Mouse (Mus musculus) gastrocnemius, adult 8-10 months (tissue): ENCODE measurements around the gene Cd83. TPM values are rescaled to one million over a fixed set of nuclear protein-coding genes. Genes with fewer than 3 reads are reported as not detected.

ENCODE experiments used
- DNase-seq, 2 experiments: peaks; one replicate each; pipeline ENCODE4 v3.0.0; 2022; ENCODE audit warnings: low spot score in 2 of 2
- total RNA-seq, 4 experiments: library from RNA; stranded (reverse); gene quantifications; 2 replicates each; pipeline ENCODE4 v1.2.4; 2022

Cd83 gene
- total RNA-seq = 1 to 10 TPM in 1 of 4 experiments, under 1 TPM in 3; 0.22 to 1.2 (median 0.69) TPM

DNA sequence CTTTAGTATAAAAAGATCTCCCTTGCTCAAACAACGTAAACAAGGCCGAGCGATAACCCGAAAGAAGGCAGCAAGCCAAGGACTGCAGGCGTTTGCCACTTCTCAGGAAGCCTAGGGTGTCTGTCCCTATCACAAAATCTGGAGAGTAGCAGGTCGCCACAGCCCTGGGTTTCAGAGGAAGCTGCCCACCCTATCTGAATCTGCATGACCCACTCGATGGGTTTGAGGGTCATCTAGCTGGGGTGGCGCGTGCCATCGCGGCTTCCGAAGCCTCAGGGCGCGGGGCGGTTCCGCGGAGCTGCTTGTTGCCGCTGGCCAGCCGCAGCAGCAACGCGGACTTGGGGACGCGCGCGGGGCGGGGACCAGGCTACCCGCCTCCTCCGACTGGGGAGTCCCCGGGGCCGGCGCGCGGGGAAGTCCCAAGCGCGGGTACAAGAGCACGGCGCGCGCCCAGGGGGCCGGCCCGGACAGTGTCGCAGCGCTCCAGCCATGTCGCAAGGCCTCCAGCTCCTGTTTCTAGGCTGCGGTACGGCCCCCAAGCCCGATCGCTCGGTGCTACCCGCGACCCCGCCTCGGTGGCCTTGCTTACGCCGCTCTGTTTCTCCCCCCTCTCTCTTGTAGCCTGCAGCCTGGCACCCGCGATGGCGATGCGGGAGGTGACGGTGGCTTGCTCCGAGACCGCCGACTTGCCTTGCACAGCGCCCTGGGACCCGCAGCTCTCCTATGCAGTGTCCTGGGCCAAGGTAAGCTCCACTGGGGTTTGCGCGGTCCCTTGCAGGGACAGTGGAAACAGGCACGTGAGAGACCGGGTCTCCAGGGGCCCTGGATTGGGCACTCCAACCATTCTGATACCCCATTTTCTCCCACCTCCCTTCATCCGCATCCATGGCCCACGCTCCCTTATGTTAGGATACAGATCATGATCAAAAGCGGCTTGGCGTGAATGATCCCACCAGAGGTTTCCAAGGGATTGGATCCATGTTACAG, at the start of gene Cd83:
Gene Cd83 (plus strand): TSS at position 51 of the 987 bp plus-strand sequence.
- peak; percentile 54 to 56 for DNase-seq

GRCm38 (mm10) chr13:43739598-43740275, 44.8 kb upstream of the Cd83 start:
- peak; percentile 22 to 48 for DNase-seq

GRCm38 (mm10) chr13:43740276-43740608, 44.3 kb upstream of the Cd83 start:
- no peak for DNase-seq

- DNase-seq = no peak
These were observed 41.9 kb upstream of the Cd83 start for GRCm38 (mm10) chr13:43742677-43743076.

DNA sequence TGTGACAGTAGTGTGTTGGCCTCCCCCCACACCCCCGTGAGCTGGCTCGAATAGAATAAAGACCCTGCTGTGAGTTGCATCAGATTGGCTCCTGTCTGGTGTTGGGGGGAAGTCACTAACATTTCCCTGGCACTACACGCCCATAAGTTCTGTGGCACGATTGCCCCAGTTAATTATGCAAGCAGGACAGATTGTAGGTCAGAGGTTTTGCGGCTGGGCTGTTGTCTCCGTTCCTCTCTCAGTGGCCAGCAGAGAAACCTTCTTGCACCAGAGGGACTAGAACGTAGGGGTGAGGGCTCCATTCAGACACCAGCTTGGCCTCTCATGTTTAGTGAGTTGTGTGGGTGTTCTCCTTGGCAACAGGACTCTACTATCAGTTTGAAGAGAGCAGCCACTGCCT, 40.3 kb upstream of the Cd83 start:
- DNase-seq = no peak

DNA sequence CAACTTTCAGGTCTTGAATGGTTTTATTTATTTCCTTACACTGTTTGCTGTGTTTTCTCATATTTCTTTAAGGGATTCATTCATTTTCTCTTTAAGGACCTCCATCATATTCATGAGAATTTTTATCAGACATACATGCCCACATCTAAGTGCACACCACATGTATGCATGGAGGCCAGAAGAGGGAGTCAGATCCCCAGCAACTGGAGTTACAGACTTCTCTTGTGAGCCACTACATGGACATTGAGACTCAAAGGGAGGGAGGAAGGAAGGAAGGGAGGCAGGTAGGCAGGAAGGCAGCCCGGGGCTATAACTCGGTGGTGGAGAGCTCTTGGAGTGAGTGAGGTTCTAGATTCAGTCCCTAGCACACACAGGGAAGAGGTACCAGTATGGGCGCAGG, 34.3 kb upstream of the Cd83 start:
- DNase-seq = no peak

DNA sequence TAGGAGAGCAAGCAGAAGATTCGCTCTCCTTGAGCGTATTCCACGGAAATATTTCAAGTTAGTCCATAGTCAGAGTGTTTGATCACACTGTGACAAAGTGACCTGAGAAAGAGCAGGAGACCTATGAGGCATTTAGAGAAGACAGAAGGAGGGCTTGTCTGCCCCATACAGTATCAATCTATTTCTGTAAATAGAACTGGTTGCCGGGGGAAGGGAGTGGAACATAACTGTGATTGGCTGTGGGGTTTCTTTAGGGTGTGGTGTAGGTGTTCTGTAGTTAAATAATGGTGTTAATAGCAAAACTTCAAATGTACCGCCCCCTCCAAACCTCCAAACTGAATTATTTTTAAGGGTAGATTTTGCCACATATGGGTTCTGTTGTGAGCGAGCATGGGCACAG, 33.6 kb upstream of the Cd83 start:
- DNase-seq = no peak

DNA sequence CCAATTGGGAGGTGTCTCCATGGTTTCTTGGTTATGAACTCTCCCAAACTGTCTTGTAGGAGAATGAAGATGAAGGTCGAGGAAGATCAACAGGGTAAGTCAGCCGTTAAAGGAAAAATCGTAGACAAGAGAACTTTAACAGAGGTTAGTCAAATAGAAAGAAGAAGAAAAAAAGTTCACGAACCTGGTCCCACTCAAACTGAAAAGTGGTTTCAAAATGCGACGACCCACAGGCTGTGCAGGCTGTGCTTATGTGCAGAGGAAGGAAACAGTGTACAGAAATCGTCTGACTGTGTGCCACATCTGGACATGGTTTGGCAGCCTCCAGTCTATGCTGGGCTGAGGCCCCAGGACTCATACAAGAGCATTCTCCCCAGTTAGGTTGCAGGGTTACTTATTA, 32.2 kb upstream of the Cd83 start:
- DNase-seq = no peak

DNA sequence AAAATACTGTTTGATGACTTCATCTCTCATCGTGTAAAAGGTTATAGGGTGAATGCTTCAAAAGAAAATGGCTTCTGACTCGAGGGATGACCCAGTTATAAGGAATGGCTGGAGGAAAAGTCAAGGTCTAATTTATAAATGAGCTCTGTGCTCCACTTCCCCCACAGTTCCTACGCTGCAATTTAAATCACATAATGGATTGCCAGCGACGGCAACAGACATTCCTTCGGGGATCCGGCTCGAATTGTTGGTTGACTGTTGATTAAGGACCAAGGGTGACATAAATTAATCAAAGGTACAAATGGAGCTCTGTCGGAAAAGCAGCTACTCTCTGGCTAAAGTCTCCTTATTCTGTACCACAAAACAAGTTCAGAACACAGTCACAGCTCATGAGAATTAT, 30.9 kb upstream of the Cd83 start:
- DNase-seq = no peak

- no peak for DNase-seq
These were observed 30.0 kb upstream of the Cd83 start for GRCm38 (mm10) chr13:43754455-43755128.

- no peak for DNase-seq
These were observed 29.0 kb upstream of the Cd83 start for GRCm38 (mm10) chr13:43755573-43755972.

DNA sequence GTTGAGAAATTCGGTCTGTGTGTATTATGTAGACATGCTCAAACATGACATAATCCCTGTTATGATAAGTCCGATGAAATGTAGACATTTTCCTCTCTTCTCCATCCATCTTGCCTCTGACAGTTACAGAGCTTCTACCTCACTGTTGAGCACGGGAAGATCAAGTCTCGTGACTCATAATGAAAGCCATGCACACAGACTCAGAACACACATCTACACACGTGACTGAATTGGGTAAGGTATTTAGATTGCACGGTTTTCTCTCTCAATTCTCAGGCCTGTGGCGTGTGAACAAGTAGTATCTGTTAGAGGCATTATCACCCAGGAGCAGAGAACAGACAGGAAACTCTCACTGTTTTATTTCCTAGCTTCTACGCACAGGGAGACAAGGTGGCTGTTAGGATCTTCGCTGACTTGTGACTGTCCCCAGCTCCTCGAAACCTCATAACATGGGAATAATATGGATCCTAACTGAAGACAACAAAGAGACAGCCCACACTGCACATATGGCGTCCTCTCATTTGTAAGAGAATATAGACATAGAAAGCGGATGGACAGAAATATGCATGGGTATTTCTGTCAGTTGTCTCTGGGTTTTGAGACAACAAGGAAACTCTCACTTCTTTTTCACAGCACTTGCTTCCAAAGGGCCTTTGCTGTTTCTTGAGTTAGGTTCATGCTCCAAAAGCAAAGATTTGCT, 23.3 kb upstream of the Cd83 start:
- DNase-seq = no peak

- DNase-seq = no peak
These were observed 21.7 kb upstream of the Cd83 start for GRCm38 (mm10) chr13:43762901-43763300.

DNA sequence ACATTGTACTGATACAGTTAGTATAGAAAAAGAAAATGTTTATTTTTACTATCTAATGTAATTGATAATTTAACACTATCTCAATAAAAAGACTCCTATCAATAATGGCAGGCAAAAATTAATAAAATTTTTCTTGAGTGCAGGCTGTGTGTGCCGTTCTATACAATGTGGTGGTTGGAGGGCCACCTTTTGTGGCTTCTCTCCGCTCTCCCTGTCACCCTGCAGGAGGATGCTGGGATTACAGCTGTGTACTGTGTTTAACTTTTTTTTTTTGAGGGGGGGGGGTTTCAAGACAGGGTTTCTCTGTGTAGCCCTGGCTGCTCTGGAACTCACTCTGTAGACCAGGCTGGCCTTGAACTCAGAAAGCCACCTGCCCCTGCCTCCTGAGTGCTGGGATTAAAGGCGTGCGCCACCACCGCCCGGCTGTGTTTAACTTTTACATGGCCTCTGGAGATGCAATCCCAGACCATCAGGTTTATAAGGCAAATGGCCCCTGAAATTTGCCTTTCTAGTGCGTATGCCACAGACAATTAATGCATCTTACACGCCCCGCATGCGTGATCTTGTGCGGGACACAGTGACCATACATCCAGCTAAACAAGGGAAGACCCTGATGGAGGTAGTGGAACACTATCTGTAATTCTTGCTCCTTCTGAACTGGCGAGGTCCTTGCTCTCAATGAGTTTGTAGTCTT, 21.1 kb upstream of the Cd83 start:
- DNase-seq = no peak

GRCm38 (mm10) chr13:43763995-43764579, 20.5 kb upstream of the Cd83 start:
- no peak for DNase-seq

DNA sequence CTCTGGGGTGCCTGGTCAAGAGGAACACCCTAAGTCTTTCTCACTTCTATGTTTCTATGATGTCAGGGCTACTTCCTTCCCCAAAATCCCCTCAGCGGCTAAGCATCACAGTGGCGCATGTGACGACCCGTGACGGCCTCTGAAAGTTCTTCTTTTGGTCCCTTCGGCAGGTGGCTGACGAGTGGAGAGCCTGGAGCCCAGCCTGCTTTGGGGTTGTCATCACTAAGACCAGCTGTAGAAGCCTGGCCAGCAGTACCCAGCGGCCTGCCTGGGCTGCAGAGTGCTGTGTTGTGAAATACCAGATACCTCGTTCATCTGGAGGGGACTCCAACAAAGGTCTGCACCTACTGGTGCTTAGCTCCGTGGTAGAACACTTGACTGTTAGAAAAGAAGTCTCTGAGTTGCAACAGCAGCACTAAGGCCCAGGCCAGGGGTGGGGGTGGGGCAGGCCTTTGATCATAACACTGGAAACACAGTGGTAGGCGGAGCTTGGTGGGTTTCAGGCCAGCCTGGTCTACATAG, 19.2 kb upstream of the Cd83 start:
- DNase-seq = no peak

DNA sequence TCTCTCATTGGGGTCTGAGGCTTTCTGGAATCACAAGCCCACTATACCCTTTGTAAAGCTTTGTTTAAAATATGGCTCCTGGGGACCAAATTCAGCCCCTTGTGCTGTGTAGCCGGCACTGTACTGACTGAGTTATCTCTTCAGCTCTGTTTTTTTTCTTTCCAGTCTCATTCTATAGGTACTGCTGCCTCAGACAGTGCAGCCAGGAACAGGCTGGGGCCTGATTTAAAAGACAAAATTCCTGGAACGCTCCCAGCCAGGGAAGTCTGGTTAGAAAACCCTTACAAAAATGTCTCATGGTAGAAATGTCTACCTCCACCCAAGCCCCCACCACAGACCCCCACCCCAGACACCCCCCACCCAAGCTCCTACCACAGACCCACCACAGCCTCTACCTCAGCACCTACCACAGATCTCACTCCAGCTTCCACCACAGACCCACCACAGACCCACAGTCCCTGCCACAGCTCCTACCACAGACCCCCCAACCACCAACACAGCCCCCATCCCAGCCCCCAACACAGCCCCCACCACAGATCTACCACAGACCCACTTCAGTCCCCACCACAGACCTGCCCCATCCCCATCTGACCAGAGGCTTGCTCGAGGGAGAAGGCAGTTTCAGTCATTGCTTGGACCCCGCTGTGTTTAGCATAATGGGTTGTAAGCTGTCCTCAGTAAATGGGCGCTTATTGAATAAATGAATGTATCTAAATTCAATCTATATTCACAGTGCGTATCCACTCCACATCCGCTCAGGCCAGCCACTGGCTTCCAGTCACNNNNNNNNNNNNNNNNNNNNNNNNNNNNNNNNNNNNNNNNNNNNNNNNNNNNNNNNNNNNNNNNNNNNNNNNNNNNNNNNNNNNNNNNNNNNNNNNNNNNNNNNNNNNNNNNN, 17.5 kb upstream of the Cd83 start:
- DNase-seq = no peak

DNA sequence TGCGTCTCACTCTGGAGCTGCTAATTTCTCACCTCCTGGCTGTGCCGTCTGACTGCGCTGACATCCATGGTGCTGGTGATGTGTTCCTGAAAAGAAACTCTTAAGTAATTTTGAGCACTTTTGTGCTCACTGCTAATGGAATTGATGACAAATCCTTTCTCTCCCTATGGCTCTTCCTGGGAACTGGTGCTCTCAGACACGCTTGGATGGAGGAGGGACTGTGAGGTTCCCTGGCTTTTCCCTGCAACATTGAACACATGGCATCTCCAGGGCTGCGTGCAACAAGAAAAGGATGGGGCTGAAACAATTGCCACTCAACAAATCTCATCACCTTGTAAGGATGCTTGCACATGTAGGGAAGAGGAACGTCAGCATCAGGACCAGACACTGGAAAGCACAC, 11.6 kb upstream of the Cd83 start:
- no peak for DNase-seq

GRCm38 (mm10) chr13:43773965-43774566, 10.5 kb upstream of the Cd83 start:
- no peak for DNase-seq
